Mouse (Mus musculus): ENCODE results near the gene Itpr2. TPM values are rescaled to one million over a fixed set of nuclear protein-coding genes. Genes with fewer than 3 reads are reported as not detected.

The Itpr2 gene
- total RNA-seq, 2 experiments from 2014 or later = 18.6 to 19.8 TPM

DNA sequence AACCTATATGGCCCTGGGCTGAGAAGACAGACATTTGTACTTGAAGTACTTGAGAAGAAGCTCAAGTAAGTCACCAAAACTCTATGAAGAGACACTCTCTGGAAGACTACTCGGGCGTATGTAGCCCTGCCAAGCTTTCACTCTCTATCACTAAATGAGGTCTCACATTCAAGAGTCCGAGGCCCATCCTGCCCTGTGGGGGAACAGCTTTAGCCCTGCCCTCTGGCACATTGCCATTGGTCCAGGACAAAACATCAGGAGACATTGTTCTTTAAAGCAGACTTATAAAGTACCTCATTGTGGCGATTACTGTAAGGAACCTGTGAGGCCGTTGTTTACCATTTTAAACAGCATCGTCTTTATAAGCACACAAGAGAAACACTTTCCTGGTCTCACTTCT lies 77.7 kb downstream of the Itpr2 start:
- no peak for DNase-seq (ENCODE audit: low spot score in 2 of 2)

DNA sequence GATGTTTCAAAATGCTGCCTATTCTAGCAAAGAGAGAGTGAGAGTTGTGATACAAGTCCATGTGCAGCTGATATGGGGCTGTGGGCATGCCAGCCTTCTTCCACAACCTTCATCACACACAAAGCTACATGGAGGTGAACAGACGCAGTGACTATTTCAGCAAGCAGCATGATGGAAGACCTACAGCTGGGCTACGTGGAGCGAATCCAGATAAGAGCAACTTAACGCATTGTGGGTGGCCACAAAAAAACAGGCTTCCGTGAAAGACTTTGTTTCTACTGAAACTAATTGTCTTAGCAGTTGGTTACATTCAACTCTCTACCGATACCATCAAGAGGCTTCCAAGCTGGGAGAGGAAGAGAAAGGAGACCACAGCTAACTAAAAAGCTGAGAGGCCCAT lies 81.3 kb downstream of the Itpr2 start:
- no peak for DNase-seq (ENCODE audit: low spot score in 2 of 2)

- DNase-seq (ENCODE audit: low spot score in 2 of 2) = no peak
These were observed 85.6 kb downstream of the Itpr2 start for GRCm38 (mm10) chr6:146416461-146416860.

GRCm38 (mm10) chr6:146414094-146414493 lies 87.9 kb downstream of the Itpr2 start:
- DNase-seq (ENCODE audit: low spot score in 2 of 2) = no peak

- no peak for DNase-seq (ENCODE audit: low spot score in 2 of 2)
These were observed 90.5 kb downstream of the Itpr2 start for GRCm38 (mm10) chr6:146411446-146412070.

GRCm38 (mm10) chr6:146410427-146410810 lies 91.6 kb downstream of the Itpr2 start:
- DNase-seq (ENCODE audit: low spot score in 2 of 2) = no peak

DNA sequence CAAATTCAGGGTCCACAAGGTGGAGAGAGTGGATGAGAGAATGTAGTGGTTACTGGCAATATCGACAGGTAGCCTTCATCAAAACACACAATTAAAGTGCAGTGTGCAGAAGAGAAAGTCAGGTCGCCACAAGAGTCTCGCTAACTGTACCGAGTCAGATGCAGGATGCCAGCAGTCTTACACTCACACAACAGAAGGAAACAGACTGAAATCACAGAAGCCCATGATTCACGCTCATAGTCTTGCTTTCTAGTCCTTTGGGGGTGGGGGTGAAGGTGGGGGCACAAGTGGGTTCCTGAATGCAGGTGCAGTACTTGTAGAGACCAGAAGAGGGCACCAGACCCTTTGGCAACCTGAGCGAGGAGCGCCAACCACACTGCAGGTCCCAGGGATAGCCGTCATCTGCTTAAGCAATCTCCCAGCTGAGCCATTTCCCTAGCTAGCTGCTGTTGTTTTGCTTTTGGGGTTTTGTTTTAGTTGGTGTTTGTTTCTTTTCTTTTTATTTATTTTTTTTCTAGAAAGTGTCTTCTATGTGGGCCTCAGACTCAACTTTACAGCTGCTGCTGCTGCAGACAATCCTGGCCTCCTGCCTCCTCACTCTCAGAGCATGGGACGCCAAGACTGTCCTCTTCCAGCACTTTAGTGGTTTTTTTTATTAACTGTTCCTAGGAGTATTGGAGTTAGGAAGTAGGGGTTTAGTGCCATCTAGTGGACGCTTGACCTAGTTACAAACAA lies 92.2 kb downstream of the Itpr2 start:
- DNase-seq (ENCODE audit: low spot score in 2 of 2) = peak; percentile 50 to 86

DNA sequence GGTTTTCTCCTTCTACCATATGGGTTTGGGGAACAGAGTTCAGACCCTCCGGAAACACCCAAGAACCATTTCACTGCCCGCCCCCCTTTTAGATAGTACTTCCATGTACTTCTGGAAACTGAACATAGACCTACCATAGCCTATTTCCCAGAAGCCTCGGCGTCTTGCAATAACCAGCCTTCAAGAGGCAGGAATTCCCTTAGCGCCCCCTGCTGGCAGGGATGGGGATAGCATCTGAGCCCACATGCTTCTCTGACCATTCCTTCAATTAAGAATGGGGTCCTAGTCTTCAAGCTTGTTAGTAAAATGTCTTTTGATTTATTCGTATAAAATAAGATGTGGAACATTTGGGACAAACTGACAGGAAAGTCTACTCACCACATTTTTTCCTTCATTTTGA lies 96.6 kb downstream of the Itpr2 start:
- peak in 1 of 2 experiments; percentile 34 for DNase-seq (ENCODE audit: low spot score in 2 of 2)

DNA sequence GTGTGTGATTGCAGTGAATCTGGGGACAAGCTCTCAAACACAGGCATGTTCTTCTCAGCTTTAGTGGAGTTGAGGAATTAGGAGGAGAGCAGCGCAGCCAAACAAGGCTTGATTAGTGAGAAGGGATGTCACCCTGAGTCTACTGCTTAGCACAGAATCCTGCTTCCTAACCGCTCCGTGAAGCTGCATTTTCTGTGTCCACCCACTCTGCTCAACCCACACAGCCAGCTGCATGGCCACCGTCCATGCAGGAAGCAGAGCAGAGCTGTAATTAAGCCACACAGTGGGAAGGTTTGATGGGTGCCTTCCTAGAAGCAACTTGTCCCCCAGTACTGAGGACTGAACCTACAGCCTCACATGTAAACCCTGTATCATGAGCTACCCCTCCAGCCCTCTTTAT lies 97.1 kb downstream of the Itpr2 start:
- peak in 1 of 2 experiments; percentile 32 for DNase-seq (ENCODE audit: low spot score in 2 of 2)

DNA sequence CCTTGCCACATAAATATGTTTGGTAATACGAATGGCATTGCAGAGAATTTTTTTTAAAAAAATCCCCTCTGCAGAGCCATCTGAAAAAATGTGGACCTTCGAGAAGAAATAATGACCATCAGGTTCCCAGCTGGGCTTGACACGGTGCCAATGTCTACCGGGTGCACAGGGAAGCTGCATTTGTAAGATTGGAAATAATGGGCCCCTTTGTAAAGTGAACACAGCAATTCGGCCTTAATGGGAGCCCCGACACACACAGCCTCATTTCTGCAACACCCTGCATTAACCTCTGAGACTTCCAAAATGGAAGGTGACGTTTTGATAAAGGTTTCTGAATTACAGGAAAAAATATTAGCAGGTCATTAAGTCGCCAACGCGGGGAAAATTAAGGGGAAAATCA lies 97.9 kb downstream of the Itpr2 start:
- DNase-seq (ENCODE audit: low spot score in 2 of 2) = no peak

DNA sequence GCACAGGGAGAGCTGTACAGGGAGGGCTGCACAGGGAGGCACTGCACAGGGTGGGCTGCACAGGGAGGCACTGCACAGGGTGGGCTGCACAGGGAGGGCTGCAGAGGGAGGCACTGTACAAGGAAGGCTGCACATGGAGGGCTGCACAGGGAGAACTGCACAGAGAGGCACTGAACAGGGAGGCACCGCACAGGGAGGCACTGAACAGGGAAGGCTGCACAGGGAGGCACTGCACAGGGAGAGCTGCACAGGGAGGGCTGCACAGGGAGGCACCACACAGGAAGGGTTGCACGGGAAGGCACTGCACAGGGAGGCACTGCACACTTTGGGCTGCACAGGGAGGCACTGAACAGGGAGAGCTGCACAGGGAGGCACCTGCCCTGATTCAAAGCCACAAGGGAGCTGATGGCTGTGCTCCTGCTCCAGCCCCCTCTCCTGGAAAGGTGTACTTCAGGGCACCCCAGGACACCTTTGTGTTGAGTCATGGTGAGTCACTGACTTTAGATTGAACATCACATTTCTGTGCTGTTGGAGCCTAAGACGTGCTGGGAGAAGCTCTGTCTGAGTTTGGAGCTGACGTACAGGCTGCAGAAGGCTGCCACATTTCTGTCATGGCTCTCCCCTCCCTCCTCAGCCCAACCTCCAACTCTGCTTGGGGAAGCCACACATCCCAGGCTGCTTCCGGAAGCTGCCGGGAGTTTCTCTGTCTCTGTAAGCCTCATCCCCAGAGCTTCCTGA lies 98.9 kb downstream of the Itpr2 start:
- peak in 1 of 2 experiments; percentile 50 for DNase-seq (ENCODE audit: low spot score in 2 of 2)

DNA sequence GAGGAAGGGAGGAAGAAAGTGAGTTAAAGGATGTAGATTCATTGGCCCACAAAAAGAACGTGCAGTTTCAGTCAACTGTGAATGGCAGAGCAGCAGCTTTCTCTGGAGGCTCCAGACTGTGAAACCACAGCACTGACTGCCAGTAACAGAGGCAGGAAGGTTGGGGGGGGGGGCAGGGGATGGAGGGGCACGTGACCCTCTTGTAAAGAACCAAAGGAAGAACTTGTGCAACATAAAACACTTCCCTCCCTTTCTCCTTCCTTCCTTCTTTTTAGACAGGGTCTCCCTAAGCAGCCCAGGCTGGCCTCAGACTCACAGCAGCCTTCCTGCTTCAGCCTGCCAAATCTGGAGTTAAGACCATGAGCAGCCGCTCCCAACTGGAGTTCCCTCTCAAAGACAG lies 104.2 kb downstream of the Itpr2 start:
- DNase-seq (ENCODE audit: low spot score in 2 of 2) = no peak

DNA sequence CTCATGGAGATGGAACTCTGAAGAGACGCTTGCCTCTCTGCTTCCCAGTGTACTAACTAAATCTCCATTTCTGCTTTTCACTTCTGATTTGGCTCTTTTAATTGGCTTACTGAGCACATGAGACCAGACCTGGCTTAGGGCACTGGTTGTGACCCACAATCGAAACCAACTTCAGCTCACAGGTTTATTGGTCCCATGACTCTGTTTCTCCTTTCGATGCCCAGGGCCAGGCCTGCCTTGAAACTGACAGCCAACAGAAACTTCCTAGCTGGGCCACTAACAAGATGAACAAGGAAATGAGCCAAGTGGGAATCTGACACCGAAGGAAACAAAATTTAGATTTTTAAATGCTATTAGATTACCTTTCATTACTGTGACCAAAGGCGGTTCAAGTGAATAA lies 105.8 kb downstream of the Itpr2 start:
- no peak for DNase-seq (ENCODE audit: low spot score in 2 of 2)

DNA sequence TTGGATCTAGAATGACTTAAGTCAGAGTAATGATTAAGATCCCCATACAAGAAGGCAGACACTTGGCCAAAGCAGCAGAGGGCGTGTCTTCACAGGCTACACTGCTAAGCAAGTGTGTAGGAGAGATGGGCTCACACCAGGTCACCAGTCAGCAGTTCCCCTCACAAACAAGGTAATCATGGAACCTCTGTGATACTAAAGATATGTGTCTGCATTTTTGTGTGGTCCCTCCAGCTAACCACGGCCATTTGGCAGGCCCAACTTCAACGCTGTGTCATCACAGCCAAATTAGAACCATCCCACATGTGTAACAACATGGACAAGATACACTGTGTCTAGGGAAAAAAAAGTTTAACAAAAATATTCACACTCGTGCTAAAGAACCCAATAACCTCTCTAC lies 106.4 kb downstream of the Itpr2 start:
- no peak for DNase-seq (ENCODE audit: low spot score in 2 of 2)

GRCm38 (mm10) chr6:146392188-146392587 lies 109.8 kb downstream of the Itpr2 start:
- DNase-seq (ENCODE audit: low spot score in 2 of 2) = no peak

- DNase-seq (ENCODE audit: low spot score in 2 of 2) = no peak
These were observed 111.9 kb downstream of the Itpr2 start for GRCm38 (mm10) chr6:146390159-146390558.

DNA sequence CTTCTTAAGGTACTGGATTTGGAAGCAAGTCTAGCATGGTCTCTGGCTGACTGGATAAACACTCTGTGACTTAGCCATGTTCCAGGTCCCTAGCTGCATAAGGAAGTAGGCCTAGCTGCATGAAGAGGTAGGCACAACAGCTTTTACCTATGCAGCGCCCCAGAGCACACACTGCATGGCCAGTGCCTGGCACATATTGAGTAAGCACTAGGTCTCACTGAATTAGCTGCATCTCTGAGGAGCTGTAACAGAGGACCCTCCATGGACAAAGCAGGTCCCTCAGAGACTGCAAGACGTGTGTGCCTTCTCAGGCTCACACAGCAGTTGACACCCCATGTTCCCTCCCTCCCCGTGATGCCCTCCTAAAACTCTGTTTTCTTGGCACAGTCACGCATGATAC lies 114.0 kb downstream of the Itpr2 start:
- DNase-seq (ENCODE audit: low spot score in 2 of 2) = no peak

DNA sequence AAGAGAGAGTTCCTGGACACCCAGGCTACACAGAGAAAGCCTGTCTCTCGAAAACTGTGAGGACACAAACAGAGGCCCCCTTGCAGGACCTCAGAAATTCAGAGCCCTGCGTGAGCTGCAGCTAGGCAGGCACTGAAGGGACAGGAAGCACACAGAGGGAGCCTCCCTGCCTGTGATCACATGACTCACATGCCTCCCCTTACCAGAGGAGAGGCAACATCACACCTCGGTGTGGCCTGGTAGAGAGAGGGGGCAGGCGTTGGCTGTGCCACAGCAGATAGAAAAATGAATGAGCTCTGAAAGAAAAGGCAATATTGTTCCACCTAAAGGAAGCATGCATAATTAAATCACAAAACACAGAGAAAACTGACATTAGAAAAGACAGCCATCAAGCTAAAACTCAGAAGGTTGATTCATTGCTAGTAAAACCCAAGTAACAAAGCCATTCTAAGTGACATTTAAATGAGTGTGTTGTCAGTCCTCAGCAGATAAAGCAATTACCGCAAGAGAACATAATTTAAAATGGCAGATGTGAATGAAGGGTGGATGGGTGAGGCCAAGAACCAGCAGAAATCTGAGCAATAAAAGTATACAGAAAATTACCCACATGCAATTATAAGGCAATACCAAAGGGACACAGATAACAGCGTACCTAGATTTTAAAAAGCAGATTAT lies 114.8 kb downstream of the Itpr2 start:
- DNase-seq (ENCODE audit: low spot score in 2 of 2) = no peak

DNA sequence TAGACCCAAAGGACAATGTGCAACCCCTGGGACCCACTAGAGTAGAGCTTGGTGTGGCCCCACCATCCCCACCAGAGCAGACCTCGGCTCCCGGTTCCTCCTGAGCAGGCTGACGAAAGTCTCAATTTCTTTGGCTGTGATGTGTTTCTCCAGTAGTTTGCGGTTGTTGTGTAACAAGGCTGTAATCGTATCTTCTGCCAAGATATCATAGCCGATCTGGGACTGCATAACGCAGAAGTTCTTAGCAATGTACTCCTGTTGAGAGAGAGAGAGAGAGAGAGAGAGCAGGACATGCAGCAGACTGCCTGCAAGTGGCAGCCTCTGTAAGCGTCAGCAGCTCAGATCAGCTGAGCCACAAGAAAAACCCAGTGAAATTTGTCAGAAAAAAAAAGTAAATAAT lies 122.8 kb downstream of the Itpr2 start:
- DNase-seq (ENCODE audit: low spot score in 2 of 2) = peak in 1 of 2 experiments; percentile 11

DNA sequence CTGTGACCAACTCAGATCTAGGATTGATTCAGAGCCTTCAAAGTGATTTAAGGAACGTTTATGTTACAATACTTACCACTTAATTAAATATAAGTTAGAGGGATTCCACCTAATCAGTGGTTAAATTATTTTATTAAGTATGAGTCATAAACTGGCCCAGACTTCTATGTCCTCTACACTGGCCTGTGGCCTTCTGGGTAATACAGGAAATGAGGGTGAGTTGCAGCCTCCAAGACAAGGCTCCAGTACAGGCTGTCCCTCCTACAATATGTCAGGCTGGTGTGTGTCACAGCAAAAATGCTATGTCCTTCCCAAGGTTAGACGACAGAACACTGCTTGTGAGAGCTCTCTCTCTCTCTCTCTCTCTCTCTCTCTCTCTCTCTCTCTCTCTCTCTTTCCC lies 130.5 kb downstream of the Itpr2 start:
- DNase-seq (ENCODE audit: low spot score in 2 of 2) = no peak

DNA sequence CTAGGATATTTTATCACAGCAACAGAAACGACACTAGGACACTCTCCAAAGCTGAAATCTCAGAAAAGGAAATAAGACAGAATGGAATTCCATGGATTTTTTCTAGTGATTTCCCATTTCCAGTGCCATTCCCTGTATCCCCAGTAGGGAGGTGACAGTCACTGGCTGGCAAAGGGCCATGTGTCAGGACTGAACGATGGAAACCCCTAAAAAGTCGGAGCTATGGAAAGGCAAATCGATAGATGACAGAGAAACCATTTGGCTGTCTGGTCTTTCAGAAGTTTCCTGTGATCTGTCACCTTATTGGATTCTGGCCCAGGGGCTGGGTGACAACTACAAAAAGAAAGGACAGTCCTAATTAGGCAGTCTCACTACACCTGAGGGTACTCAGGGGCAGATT lies 135.8 kb downstream of the Itpr2 start:
- no peak for DNase-seq (ENCODE audit: low spot score in 2 of 2)

DNA sequence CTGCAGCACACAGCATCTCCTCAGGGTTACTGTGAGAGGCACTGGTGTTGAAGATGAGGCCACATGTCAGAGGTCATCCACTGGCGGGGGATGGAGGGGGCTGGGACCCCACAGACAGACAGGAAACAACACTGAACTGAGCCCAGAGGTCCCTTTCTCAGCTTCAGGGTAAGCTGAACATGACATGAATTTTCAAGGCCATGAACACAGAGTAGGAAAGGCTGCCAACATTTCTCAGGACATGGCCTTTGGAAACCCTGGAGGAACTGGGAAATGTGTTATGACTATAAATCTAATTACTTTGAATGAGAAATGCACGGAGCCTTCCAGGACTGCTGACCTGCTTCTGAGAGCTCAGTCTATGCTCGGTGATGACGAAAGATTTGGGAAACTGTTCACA lies 144.1 kb downstream of the Itpr2 start:
- DNase-seq (ENCODE audit: low spot score in 2 of 2) = peak in 1 of 2 experiments; percentile 24

Measured in layer of hippocampus, adult 18-20 months (tissue).